In the genomic region with DNA sequence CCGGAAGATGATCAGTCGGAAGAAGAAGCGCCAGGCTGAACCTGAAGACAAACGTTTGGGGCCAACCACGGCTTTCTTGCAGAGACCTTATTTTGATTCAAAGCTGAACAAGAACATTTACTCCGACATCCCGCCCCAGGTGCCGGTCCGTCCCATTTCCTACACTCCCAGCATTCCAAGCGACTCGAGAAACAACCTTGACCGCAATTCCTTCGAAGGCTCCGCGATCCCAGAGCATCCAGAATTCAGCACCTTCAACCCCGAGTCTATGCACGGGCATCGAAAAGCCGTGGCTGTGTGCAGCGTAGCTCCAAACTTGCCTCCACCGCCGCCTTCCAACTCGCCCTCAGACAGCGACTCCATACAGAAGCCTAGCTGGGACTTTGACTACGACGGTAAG, we compare ENCODE assay signal across 22 mouse cellular contexts. TPM values are rescaled to one million over a fixed set of nuclear protein-coding genes. Genes with fewer than 3 reads are reported as not detected.
"Had no signal": no experiment of that assay in that cellular context is flagged by ENCODE, and none has a peak within 500 bp of the region (broad histone marks: within the 10 kb centered on the region; RNA-seq: fewer than 3 reads in every experiment).

No protein-coding gene starts in this region.

- ATAC-seq: lung, postnatal 0 days; midbrain, embryonic 13.5 days; midbrain, embryonic 15.5 days had no signal

- H3K27me3 ChIP-seq: lung, embryonic 15.5 days; megakaryocyte, embryonic 14.5 days; midbrain, embryonic 13.5 days; midbrain, embryonic 15.5 days; neural tube, embryonic 12.5 days; stomach, embryonic 15.5 days had no signal

- H3K9me3 ChIP-seq: lung, embryonic 15.5 days; midbrain, embryonic 13.5 days; midbrain, embryonic 15.5 days; stomach, embryonic 15.5 days had no signal

- H3K4me1 ChIP-seq: lung, embryonic 15.5 days; megakaryocyte, embryonic 14.5 days; midbrain, embryonic 13.5 days; midbrain, embryonic 15.5 days; neural tube, embryonic 12.5 days; stomach, embryonic 15.5 days had no signal

- H3K4me2 ChIP-seq: lung, embryonic 15.5 days; midbrain, embryonic 11.5 days; midbrain, embryonic 13.5 days; midbrain, embryonic 15.5 days; neural tube, embryonic 12.5 days; stomach, embryonic 15.5 days had no signal

- DNase-seq: lung, adult 2 months; lung, postnatal 14 days; lung, postnatal 36 days; right cerebral cortex, postnatal 14 days; thymus, adult 2 months; thymus, postnatal 25 days; thymus, postnatal 4 days had no signal

- H3K27ac ChIP-seq: lung, embryonic 15.5 days; macrophage; midbrain, embryonic 13.5 days; midbrain, embryonic 15.5 days; neural tube, embryonic 12.5 days; stomach, embryonic 15.5 days; stomach, postnatal 0 days had no signal

- H3K9ac ChIP-seq: lung, embryonic 15.5 days; midbrain, embryonic 13.5 days; midbrain, embryonic 15.5 days; neural tube, embryonic 12.5 days; stomach, embryonic 15.5 days had no signal

- H3K4me3 ChIP-seq: lung, embryonic 15.5 days; megakaryocyte, embryonic 14.5 days; midbrain, embryonic 13.5 days; midbrain, embryonic 15.5 days; neural tube, embryonic 12.5 days; stomach, embryonic 15.5 days had no signal

RNA-seq across cellular contexts. Expression of gene Mtnr1a, which starts 24.8 kb away (rescaled TPM):
- total RNA-seq: megakaryocyte progenitor cell, adult 5-6 weeks; monocyte, adult 5-6 weeks; neutrophil, adult 5-6 weeks had no signal
- polyA plus RNA-seq: lung, adult 2 months; lung, postnatal 0 days; macrophage; spleen, adult 2 months; urinary bladder, adult 2 months had no signal
